Comparison of ENCODE assay signal across 19 mouse cellular contexts in genomic region chr19:32263753-32264152, GRCm38 (mm10).
DNase-seq lines count a peak whose midpoint lies in the region; ATAC-seq and TF ChIP-seq lines count a peak whose summit lies in the region.
"Had no signal": no experiment of that assay in that cellular context is flagged by ENCODE, and none has a peak within 500 bp of the region (broad histone marks: within the 10 kb centered on the region; RNA-seq: fewer than 3 reads in every experiment).

No protein-coding gene starts in this region.

- no peak overlapping the region for H3K4me2 ChIP-seq in intestine, postnatal 0 days (replicated peaks; ENCODE audit: low read depth)
- H3K4me2 ChIP-seq: heart, embryonic 15.5 days; hindbrain, embryonic 13.5 days; limb, embryonic 13.5 days; midbrain, embryonic 15.5 days had no signal

- no peak overlapping the region for H3K4me3 ChIP-seq in intestine, postnatal 0 days (ENCODE audit: low read depth, low read length)
- H3K4me3 ChIP-seq: heart, embryonic 15.5 days; hindbrain, embryonic 13.5 days; left cerebral cortex, adult 2 months; limb, embryonic 13.5 days; midbrain, embryonic 15.5 days had no signal

- no peaks in the 10 kb centered on the region for H3K27me3 ChIP-seq in intestine, postnatal 0 days (replicated peaks; ENCODE audit: control insufficient read depth, insufficient read depth, low read length)
- H3K27me3 ChIP-seq: heart, embryonic 15.5 days; hindbrain, embryonic 13.5 days; limb, embryonic 13.5 days; midbrain, embryonic 15.5 days had no signal

- no peak overlapping the region for H3K9ac ChIP-seq in intestine, postnatal 0 days (ENCODE audit: low read depth, low read length)
- H3K9ac ChIP-seq: heart, embryonic 15.5 days; hindbrain, embryonic 13.5 days; limb, embryonic 13.5 days; midbrain, embryonic 15.5 days had no signal

- H3K9me3 ChIP-seq in intestine, postnatal 0 days (ENCODE audit: control insufficient read depth): no peaks in the 10 kb centered on the region
- H3K9me3 ChIP-seq: heart, embryonic 15.5 days; hindbrain, embryonic 13.5 days; limb, embryonic 13.5 days; midbrain, embryonic 15.5 days had no signal

- ATAC-seq in intestine, postnatal 0 days: peak; percentile 38; the same call in 1 of the 2 replicates
- ATAC-seq in megakaryocyte progenitor cell, adult 5-6 weeks (replicated peaks; ENCODE audit: poor library complexity): peak; percentile 12
- ATAC-seq: forebrain, embryonic 14.5 days; midbrain, embryonic 15.5 days had no signal

- 42% methylated on average over 1 of the region's 1 CpGs for WGBS in intestine, postnatal 0 days

- H3K4me1 ChIP-seq in intestine, postnatal 0 days (replicated peaks; ENCODE audit: control insufficient read depth, insufficient read depth, low read length): peaks cover 14% of the 10 kb centered on the region; the same call in 1 of the 2 replicates
- H3K4me1 ChIP-seq: hindbrain, embryonic 13.5 days; midbrain, embryonic 15.5 days had no signal

- 0 out of 2 replicates have a peak, but pooled peaks have one; percentile 8 for TF ChIP-seq CTCF in intestine, postnatal 0 days (IDR thresholded peaks at IDR 0.05; ENCODE audit: low read depth)

- H3K36me3 ChIP-seq in intestine, postnatal 0 days (ENCODE audit: control insufficient read depth, insufficient read depth): no peaks in the 10 kb centered on the region
- H3K36me3 ChIP-seq: heart, embryonic 15.5 days; hindbrain, embryonic 13.5 days; limb, embryonic 13.5 days; midbrain, embryonic 15.5 days had no signal

- DNase-seq in CD4-positive helper T cell, adult 2 months (ENCODE audit: low read depth, low spot score): peak; percentile 46
- peak; percentile 38 for DNase-seq in ES-CJ7 (ENCODE audit: low read depth, low spot score)
- no peak for DNase-seq in right cerebral cortex, postnatal 4 days
- DNase-seq in lung, postnatal 25 days (ENCODE audit: low spot score): no peak
- DNase-seq in spleen, postnatal 4 days (ENCODE audit: low spot score in 2 of 2): no peak
- DNase-seq: adrenal gland, postnatal 36 days; cerebellum, adult 18-20 months; heart, adult 11 months; kidney, postnatal 25 days; lung, postnatal 14 days; spleen, adult 18-20 months had no signal

- H3K27ac ChIP-seq in intestine, postnatal 0 days (ENCODE audit: low read depth, low read length): no peak overlapping the region
- H3K27ac ChIP-seq: heart, embryonic 15.5 days; hindbrain, embryonic 13.5 days; left cerebral cortex, adult 2 months; limb, embryonic 13.5 days; midbrain, embryonic 15.5 days had no signal

Comparison
In these comparisons a context has a peak if more than half of its experiments do, and no peak if none do; other contexts are left out.
1. DNase-seq: peak in CD4-positive helper T cell, adult 2 months (single experiment) and ES-CJ7 (single experiment); none in right cerebral cortex, postnatal 4 days (single experiment), lung, postnatal 25 days (single experiment) and spleen, postnatal 4 days (0 of 2).